Mouse (Mus musculus) liver, embryonic 12.5 days (tissue): ENCODE measurements at regions not wholly inside any gene's neighbourhood (a gene's known extent, or its start where the extent isn't known, plus 50 kb on each side); places are given as distances from the start of the nearest gene placed in this dataset.
"Not testable (repeated sequence)": the region's sequence is repeated elsewhere in the genome, so short reads cannot be mapped to it uniquely, and the experiment has no call there.

Experiments used
- ATAC-seq: fragments of 200-750 bp; cut with Nextera tagmentation; 2 replicates; pipeline ENCODE4 v1.8.0; 2017; ENCODE audit warnings: moderate number of reproducible peaks, mild to moderate bottlenecking, moderate library complexity
- H3K27ac ChIP-seq: fragments of 300-500 bp; sonication (generic); 2 replicates; pipeline ENCODE4 v1.5.1; 2016; ENCODE audit warnings: mild to moderate bottlenecking
- H3K27me3 ChIP-seq: fragments of 300-500 bp; sonication (generic); replicated peaks from 2 replicates; pipeline ENCODE4 v1.6.1; 2016; ENCODE audit warnings: mild to moderate bottlenecking, moderate library complexity
- H3K36me3 ChIP-seq: fragments of 300-500 bp; sonication (generic); 2 replicates; pipeline ENCODE4 v1.6.1; 2016; ENCODE audit warnings: mild to moderate bottlenecking, moderate library complexity
- H3K4me1 ChIP-seq: fragments of 300-500 bp; sonication (generic); 2 replicates; pipeline ENCODE4 v1.6.1; 2016
- H3K4me2 ChIP-seq: fragments of 300-500 bp; sonication (generic); 2 replicates; pipeline ENCODE4 v1.6.1; 2016; ENCODE audit warnings: mild to moderate bottlenecking, moderate library complexity
- H3K4me3 ChIP-seq: fragments of 300-500 bp; sonication (generic); 2 replicates; pipeline ENCODE4 v1.5.1; 2016; ENCODE audit warnings: mild to moderate bottlenecking, moderate library complexity
- H3K9ac ChIP-seq: fragments of 300-500 bp; sonication (generic); 2 replicates; pipeline ENCODE4 v1.6.1; 2016; ENCODE audit warnings: mild to moderate bottlenecking, moderate library complexity
- H3K9me3 ChIP-seq: fragments of 300-500 bp; sonication (generic); replicated peaks from 2 replicates; pipeline ENCODE4 v1.6.1; 2016; ENCODE audit warnings: mild to moderate bottlenecking, moderate library complexity
- WGBS: fragments of 180-500 bp; shearing (Covaris S2); methylation state at CpG from one replicate; pipeline ENCODE4 v1.1.7; 2016; ENCODE audit not compliant: insufficient replicate concordance; 5-methylcytosine and 5-hydroxymethylcytosine counted together

DNA sequence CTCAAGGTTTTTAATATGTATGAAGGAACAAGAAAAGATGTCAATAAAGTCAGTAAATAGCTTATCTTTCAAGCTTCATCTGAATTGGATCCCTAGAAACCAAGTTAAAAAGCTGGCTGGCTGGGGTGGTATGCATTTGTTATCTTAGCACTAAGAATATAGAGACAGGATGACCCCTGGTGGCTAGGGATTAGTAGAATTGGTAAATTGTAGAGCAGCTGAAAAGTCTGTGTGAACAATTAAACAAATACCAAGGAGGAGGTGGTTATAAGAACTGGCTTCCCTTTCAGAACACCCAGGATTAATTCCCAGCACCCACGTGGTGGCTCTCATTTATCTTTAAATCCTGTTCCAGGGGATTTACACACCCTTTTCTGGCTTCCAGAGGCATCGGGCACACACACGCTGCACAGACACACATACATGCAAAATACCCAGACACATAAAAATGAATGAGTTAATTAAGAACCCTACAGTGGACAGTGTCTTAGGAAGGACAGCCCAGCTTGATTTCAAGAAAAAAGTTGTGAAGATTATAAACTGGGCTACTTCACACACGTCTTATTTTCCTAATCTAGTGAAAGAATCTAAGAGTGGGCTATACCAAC, 170.5 kb downstream of the Pdzph1 start:
- H3K4me2 ChIP-seq, result no peak overlapping the region
- H3K36me3 ChIP-seq, result no peaks in the 10 kb centered on the region
- no peak for ATAC-seq
- no peak overlapping the region for H3K9ac ChIP-seq
- no peaks in the 10 kb centered on the region for H3K27me3 ChIP-seq
- 50% methylated on average over 4 of the region's 4 CpGs for WGBS
- no peak overlapping the region for H3K4me3 ChIP-seq
- no peak overlapping the region for H3K27ac ChIP-seq
- H3K9me3 ChIP-seq, result no peaks in the 10 kb centered on the region
- no peaks in the 10 kb centered on the region for H3K4me1 ChIP-seq

DNA sequence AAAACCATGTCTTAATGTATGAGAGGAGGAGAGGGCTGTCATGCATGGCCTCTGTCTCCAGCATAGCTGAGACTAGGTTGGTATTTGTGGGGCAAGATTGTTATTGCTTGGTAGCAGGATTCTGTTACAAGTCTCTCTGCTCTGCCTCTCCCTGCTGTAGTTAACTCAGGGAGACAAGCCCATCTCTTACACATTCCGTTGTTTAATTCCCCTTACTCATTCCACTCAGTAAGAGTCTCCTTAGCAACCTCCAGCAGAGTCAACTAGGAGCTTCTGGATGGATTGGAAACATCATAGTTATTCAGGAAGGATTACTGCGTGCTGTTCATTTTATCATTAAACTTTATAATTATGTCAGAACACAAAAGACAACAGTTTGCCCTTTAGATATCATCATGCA, 171.8 kb downstream of the Pdzph1 start:
- H3K9me3 ChIP-seq, result no peaks in the 10 kb centered on the region
- no peaks in the 10 kb centered on the region for H3K4me1 ChIP-seq
- no peak overlapping the region for H3K4me2 ChIP-seq
- no peaks in the 10 kb centered on the region for H3K36me3 ChIP-seq
- no peak for ATAC-seq
- H3K4me3 ChIP-seq, result no peak overlapping the region
- H3K27ac ChIP-seq, result no peak overlapping the region
- no peaks in the 10 kb centered on the region for H3K27me3 ChIP-seq
- H3K9ac ChIP-seq, result no peak overlapping the region
- WGBS, result 55% methylated on average over 2 of the region's 2 CpGs

DNA sequence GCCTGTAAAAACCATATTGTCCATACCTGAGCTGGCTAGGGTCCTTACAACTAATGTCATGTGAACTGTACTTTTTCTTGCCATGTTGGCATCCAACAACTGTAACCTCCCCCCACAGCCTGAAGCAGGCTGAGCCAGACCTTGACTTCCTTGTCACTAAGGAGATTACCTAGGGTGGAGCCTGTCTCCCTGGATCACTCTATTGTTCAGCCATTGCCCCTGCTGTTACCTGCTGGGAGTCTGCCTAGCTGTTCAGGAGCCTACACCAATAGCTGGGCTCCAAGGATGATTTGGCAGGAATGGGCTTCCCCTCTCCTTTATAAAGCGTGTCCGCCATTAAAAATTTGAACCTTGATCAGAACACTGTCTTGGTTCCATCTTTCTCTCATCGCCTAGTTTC, 215.7 kb downstream of the Pdzph1 start:
- H3K4me3 ChIP-seq, H3K27me3 ChIP-seq, H3K9me3 ChIP-seq, ATAC-seq, H3K9ac ChIP-seq, H3K27ac ChIP-seq, H3K4me1 ChIP-seq, H3K36me3 ChIP-seq, H3K4me2 ChIP-seq: not testable (repeated sequence)
- 66% methylated on average over 3 of the region's 3 CpGs for WGBS

DNA sequence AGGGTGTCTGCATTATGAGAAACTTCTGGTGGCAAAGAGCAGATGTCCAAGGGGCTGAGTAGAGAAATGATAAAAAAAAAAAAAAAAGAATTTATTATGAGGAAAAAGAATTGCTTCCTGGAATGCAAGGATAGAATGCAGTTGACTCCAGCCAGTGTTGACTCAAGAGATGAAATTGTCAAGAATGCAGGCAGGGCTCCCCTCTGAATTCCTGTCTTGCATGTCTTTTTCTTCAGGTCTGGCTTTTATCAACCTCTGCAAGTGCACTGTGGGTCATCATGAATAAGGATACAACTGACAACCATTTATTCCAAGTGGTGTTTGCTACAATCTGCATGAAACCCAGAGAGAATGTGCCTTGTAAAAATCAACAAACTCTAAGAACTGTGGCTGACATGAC, 217.6 kb downstream of the Pdzph1 start:
- Histone ChIP-seq H3K27me3 (no peaks in the 10 kb centered on the region), H3K9ac (no peak overlapping the region), H3K27ac (no peak overlapping the region), H3K9me3 (no peaks in the 10 kb centered on the region), H3K36me3 (no peaks in the 10 kb centered on the region), H3K4me2 (no peak overlapping the region), H3K4me3 (no peak overlapping the region), H3K4me1 (no peaks in the 10 kb centered on the region)
- ATAC-seq, result no peak

DNA sequence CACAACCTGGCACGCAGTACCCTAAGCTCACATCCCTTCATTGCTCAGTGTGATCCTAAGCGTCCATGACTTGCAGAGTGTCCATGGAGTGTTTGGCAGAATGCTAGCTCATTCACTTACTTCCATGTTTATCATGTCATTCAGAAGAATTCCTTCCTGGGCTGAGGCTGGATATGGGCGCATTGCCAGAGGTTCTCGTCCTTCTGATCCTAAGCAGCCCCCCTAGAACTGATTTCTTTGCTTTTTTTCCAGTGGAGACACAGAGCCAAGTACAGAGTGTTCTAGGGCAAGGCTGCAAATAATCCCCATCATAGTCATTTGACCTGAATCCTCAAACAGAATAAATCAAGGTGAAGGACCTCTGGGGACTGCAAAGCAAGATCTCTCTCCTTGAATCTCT, 226.0 kb downstream of the Pdzph1 start:
- H3K4me3 ChIP-seq, result no peak overlapping the region
- ATAC-seq, result no peak
- no peaks in the 10 kb centered on the region for H3K27me3 ChIP-seq
- H3K9me3 ChIP-seq, result no peaks in the 10 kb centered on the region
- H3K36me3 ChIP-seq, result no peaks in the 10 kb centered on the region
- H3K4me2 ChIP-seq, result no peak overlapping the region
- 63% methylated on average over 4 of the region's 4 CpGs for WGBS
- H3K9ac ChIP-seq, result no peak overlapping the region
- H3K4me1 ChIP-seq, result no peaks in the 10 kb centered on the region
- no peak overlapping the region for H3K27ac ChIP-seq

DNA sequence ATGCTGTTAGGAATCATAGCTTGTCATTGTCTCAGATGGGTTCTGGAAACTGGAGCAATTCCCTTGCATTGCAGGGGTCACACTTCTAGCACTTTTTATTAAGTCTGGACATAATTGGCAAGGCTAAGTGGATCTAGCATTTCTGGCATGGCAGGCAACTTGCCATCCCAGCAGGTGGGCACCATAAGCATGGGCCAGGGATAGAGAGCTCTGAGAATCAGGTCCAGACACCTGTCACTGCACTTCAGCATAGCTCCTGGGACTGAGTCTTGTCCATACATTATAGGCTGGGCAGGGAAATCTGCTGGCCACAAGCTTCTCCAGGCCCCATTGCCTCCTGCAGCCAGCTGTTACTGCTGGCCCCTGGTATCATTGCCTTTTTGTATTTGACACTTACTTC, 242.2 kb downstream of the Pdzph1 start:
- no peak overlapping the region for H3K27ac ChIP-seq
- H3K4me3 ChIP-seq, result no peak overlapping the region
- no peaks in the 10 kb centered on the region for H3K9me3 ChIP-seq
- no peaks in the 10 kb centered on the region for H3K4me1 ChIP-seq
- H3K9ac ChIP-seq, result no peak overlapping the region
- H3K36me3 ChIP-seq, result no peaks in the 10 kb centered on the region
- no peak for ATAC-seq
- no peak overlapping the region for H3K4me2 ChIP-seq
- no peaks in the 10 kb centered on the region for H3K27me3 ChIP-seq

DNA sequence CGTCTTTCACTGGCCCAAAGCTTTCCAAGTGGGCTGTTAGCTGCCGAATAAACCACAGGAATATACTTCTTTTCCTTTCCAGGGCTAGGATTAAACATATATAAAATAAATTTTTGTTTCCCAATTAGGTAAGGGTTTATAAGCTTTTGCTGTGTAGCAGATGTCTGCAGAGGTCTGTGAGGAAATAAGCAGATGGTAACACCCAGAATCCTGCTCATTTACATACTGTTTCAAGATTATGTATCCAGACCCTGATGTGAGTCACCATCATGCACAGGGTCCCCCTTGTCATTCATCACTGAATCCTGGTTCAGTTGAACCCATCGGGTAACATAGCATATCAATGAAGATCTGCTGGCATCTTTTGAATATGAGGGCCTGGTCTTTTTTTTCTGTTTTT, 242.9 kb downstream of the Pdzph1 start:
- Histone ChIP-seq H3K36me3 (no peaks in the 10 kb centered on the region), H3K9me3 (no peaks in the 10 kb centered on the region), H3K4me3 (no peak overlapping the region), H3K9ac (no peak overlapping the region), H3K27ac (no peak overlapping the region), H3K4me1 (no peaks in the 10 kb centered on the region), H3K4me2 (no peak overlapping the region), H3K27me3 (no peaks in the 10 kb centered on the region)
- ATAC-seq, result no peak
- 75% methylated on average over 3 of the region's 3 CpGs for WGBS

DNA sequence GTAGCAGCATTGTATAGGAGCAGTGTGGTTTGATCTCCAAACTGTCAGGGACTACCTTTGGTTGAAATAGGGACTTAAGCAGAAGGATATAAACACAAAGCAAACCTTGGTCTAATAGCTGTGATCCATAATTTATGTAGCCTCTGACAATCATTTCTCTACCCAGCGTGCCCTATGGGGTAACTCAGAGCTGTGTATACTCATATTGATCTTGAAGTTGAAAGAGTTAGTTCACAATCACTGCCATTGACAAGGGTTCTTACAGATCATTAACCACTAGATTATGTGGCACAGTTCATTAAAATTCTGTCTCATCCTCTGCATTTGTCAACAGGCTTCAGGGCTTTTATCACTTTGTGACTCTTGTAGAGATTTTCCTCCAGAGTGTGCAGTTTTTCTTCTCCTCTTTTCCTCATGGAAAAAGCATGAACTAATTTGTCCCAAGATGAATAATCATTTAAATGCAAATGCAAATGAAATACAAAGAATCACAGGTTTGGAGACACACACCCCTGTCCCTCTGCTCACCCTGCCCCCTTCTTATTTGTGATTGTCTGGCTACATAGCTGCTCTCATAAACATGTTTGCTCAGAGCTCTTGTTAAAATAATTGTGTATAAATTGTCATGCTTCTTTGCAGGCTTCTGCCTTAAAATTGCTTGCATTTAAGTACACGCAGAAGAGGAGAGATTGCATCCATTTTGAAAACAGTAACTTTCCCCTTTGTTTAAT, 280.3 kb downstream of the Pdzph1 start:
- no peak overlapping the region for H3K4me2 ChIP-seq
- H3K4me1 ChIP-seq, result no peaks in the 10 kb centered on the region
- 63% methylated on average over 2 of the region's 2 CpGs for WGBS
- no peaks in the 10 kb centered on the region for H3K9me3 ChIP-seq
- no peak for ATAC-seq
- H3K27ac ChIP-seq, result no peak overlapping the region
- H3K36me3 ChIP-seq, result no peaks in the 10 kb centered on the region
- no peaks in the 10 kb centered on the region for H3K27me3 ChIP-seq
- no peak overlapping the region for H3K4me3 ChIP-seq
- no peak overlapping the region for H3K9ac ChIP-seq

DNA sequence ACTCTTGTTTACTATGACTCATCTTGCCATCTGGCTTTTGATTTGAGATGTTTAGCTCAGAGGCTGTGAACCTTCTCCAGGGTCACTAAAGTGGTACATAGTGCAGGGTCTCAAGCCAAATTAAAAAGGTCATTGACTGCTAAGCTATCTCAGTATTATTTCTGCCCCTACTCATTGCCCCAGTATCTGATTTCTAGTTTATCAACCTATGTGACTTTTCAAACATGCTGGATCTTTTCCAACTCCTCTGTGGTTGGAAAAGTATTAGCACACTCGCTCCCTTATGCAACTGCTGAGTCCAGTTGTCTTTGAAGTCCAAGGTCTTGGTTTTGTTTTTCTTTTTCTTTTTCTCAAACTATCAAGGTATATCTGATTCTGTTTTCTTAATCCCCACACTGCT, 301.0 kb downstream of the Pdzph1 start:
- peaks cover 4% of the 10 kb centered on the region; the same call in 1 of the 2 replicates for H3K9me3 ChIP-seq
- no peak overlapping the region for H3K4me3 ChIP-seq
- no peaks in the 10 kb centered on the region for H3K36me3 ChIP-seq
- ATAC-seq, result no peak
- H3K27ac ChIP-seq, result no peak overlapping the region
- no peak overlapping the region for H3K9ac ChIP-seq
- WGBS, result 50% methylated on average over 1 of the region's 1 CpGs
- H3K27me3 ChIP-seq, result no peaks in the 10 kb centered on the region
- no peak overlapping the region for H3K4me2 ChIP-seq
- H3K4me1 ChIP-seq, result no peaks in the 10 kb centered on the region

DNA sequence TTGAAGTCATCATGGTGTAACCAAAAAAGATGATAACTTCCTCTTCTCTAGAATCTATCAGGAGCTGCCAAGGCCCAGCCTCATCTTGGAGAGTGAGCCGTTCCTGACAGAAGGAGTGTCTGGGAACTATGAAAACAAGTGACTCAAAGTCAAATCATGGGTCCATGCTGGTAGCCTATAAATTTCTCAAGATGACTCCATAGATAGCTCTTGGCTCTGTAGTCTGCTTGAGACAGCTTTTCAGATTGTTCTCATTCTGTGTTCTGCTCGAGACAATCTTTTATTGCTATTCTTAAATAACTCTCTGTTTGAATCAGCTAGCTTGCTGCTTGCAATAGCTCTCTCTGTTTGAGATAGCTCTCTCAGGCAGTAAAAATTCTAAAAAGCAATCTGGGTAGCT, 318.9 kb downstream of the Pdzph1 start:
- H3K4me1 ChIP-seq, result no peaks in the 10 kb centered on the region
- H3K4me3 ChIP-seq, result no peak overlapping the region
- H3K9ac ChIP-seq, result no peak overlapping the region
- WGBS, result 27% methylated on average over 2 of the region's 2 CpGs
- H3K27me3 ChIP-seq, result no peaks in the 10 kb centered on the region
- no peaks in the 10 kb centered on the region for H3K36me3 ChIP-seq
- ATAC-seq, result no peak
- 0 out of 2 replicates have a peak, but pooled peaks cover 4% of the 10 kb centered on the region for H3K9me3 ChIP-seq
- no peak overlapping the region for H3K4me2 ChIP-seq
- no peak overlapping the region for H3K27ac ChIP-seq

DNA sequence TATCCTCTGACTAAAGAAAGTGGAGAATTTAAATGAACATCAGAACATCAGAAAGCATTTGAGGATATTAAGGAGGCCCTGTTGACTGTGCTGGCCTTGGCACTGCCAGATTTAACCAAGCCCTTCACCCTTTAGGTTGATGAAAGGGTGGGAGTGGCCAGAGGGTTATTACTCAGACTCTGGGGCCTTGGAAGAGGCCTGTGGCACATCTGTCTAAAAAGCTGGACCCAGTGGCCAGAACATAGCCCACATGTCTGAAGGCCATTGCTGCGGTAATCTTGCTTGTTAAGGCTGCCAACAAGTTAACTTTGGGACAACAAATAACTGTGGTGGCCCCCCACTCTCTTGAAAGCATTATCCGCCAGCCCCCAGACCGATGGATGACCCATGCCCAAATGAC, 323.1 kb downstream of the Pdzph1 start:
- no peak overlapping the region for H3K9ac ChIP-seq
- WGBS, result 79% methylated on average over 3 of the region's 3 CpGs
- no peaks in the 10 kb centered on the region for H3K36me3 ChIP-seq
- no peak overlapping the region for H3K4me2 ChIP-seq
- H3K9me3 ChIP-seq, result 0 out of 2 replicates have a peak, but pooled peaks cover 4% of the 10 kb centered on the region
- no peaks in the 10 kb centered on the region for H3K4me1 ChIP-seq
- no peak overlapping the region for H3K27ac ChIP-seq
- H3K27me3 ChIP-seq, result no peaks in the 10 kb centered on the region
- ATAC-seq, result no peak
- H3K4me3 ChIP-seq, result no peak overlapping the region

DNA sequence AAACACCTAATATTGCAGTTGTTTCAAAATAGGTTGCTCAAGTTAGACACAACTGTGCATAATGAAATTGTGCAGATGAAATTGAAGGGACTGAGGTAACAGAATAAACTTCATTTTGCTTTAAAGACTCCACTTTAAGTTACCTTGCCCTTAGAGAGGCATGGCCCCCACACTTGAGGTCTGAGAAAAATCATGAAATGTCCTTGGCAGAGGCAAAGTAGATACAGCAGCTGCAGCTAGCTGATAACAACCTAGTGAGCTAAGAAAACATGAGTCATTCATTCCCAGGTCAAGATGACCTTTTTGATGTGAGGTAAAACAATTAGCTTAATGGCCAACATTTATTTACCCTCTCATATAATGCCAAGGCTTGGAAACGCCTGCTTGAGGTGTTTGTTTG, 347.4 kb downstream of the Pdzph1 start:
- H3K9me3 ChIP-seq, result no peaks in the 10 kb centered on the region
- H3K9ac ChIP-seq, result no peak overlapping the region
- WGBS, result 16% methylated on average over 1 of the region's 1 CpGs
- no peak overlapping the region for H3K4me3 ChIP-seq
- no peak overlapping the region for H3K27ac ChIP-seq
- no peaks in the 10 kb centered on the region for H3K4me1 ChIP-seq
- no peaks in the 10 kb centered on the region for H3K36me3 ChIP-seq
- H3K27me3 ChIP-seq, result no peaks in the 10 kb centered on the region
- 0 out of 2 replicates have a peak, but pooled peaks have one; percentile 40 for ATAC-seq
- no peak overlapping the region for H3K4me2 ChIP-seq

DNA sequence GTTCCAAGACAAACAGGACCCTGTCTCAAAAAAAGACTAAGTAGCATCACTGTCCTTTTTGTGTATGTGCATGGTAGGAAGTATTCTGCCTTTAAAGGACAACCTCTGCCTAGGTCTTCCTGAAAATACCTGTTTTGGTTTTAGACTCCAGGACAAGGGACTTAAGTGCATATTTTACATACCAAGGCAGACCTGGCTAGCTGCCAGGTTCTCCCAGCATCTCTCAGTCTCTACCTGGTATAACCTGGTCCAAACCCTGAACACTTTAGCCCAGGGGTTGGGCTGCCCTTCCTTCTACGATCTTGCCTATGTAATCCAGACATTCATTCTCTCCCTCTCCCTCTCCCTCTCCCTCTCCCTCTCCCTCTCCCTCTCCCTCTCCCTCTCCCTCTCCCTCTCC, 348.9 kb downstream of the Pdzph1 start:
- H3K27ac ChIP-seq, result no peak overlapping the region
- H3K4me1 ChIP-seq, result no peaks in the 10 kb centered on the region
- H3K27me3 ChIP-seq, result no peaks in the 10 kb centered on the region
- no peak overlapping the region for H3K9ac ChIP-seq
- no peaks in the 10 kb centered on the region for H3K9me3 ChIP-seq
- no peak overlapping the region for H3K4me2 ChIP-seq
- no peaks in the 10 kb centered on the region for H3K36me3 ChIP-seq
- ATAC-seq, result no peak
- WGBS, result 44% methylated on average over 1 of the region's 1 CpGs
- no peak overlapping the region for H3K4me3 ChIP-seq
